ENCODE assay signal across 15 mouse cellular contexts in genomic region chr16:12884556-12884955, GRCm38 (mm10).
DNase-seq lines count a peak whose midpoint lies in the region; ATAC-seq lines count a peak whose summit lies in the region.
"Had no signal": no experiment of that assay in that cellular context is flagged by ENCODE, and none has a peak within 500 bp of the region (broad histone marks: within the 10 kb centered on the region; RNA-seq: fewer than 3 reads in every experiment).

No protein-coding gene starts in this region.

- no peak overlapping the region for H3K9ac ChIP-seq in forebrain, embryonic 13.5 days
- H3K9ac ChIP-seq in hindbrain, embryonic 11.5 days (ENCODE audit: low read depth, low read length) = no peak overlapping the region
- no peak overlapping the region for H3K9ac ChIP-seq in midbrain, embryonic 13.5 days (replicated peaks)
- no peak overlapping the region for H3K9ac ChIP-seq in intestine, embryonic 16.5 days (ENCODE audit: low read depth, low read length)
- H3K9ac ChIP-seq in liver, embryonic 11.5 days (ENCODE audit: low read depth, low read length) = no peak overlapping the region
- H3K9ac ChIP-seq: liver, embryonic 14.5 days had no signal

- no peaks in the 10 kb centered on the region for H3K9me3 ChIP-seq in forebrain, embryonic 10.5 days
- no peaks in the 10 kb centered on the region for H3K9me3 ChIP-seq in forebrain, embryonic 13.5 days (replicated peaks)
- H3K9me3 ChIP-seq in hindbrain, embryonic 11.5 days (ENCODE audit: control insufficient read depth, low read length) = no peaks in the 10 kb centered on the region
- no peaks in the 10 kb centered on the region for H3K9me3 ChIP-seq in midbrain, embryonic 13.5 days
- H3K9me3 ChIP-seq in intestine, embryonic 16.5 days (ENCODE audit: control insufficient read depth, low read length) = no peaks in the 10 kb centered on the region
- H3K9me3 ChIP-seq in liver, embryonic 11.5 days (ENCODE audit: control insufficient read depth, low read length) = no peaks in the 10 kb centered on the region

- no peak overlapping the region for H3K4me2 ChIP-seq in forebrain, embryonic 13.5 days
- no peak overlapping the region for H3K4me2 ChIP-seq in hindbrain, embryonic 11.5 days (replicated peaks; ENCODE audit: low read depth, low read length)
- no peak overlapping the region for H3K4me2 ChIP-seq in midbrain, embryonic 13.5 days (replicated peaks)
- no peak overlapping the region for H3K4me2 ChIP-seq in intestine, embryonic 16.5 days (ENCODE audit: low read depth, low read length)
- H3K4me2 ChIP-seq in liver, embryonic 11.5 days = no peak overlapping the region

- under 1% methylated on average over 3 of the region's 3 CpGs for WGBS in forebrain, embryonic 10.5 days
- 0% methylated on average over 3 of the region's 3 CpGs for WGBS in forebrain, embryonic 13.5 days
- WGBS in hindbrain, embryonic 11.5 days = 5% methylated on average over 3 of the region's 3 CpGs
- 1% methylated on average over 3 of the region's 3 CpGs for WGBS in midbrain, embryonic 13.5 days
- 27% methylated on average over 3 of the region's 3 CpGs for WGBS in intestine, embryonic 16.5 days
- 22% methylated on average over 3 of the region's 3 CpGs for WGBS in liver, embryonic 11.5 days

- peak overlapping the region; percentile 72 for H3K27ac ChIP-seq in forebrain, embryonic 10.5 days
- H3K27ac ChIP-seq in forebrain, embryonic 13.5 days = no peak overlapping the region
- peak overlapping the region; percentile 39; the same call in 1 of the 2 replicates for H3K27ac ChIP-seq in hindbrain, embryonic 11.5 days (ENCODE audit: low read depth, low read length)
- peak overlapping the region; percentile 41 for H3K27ac ChIP-seq in midbrain, embryonic 13.5 days
- no peak overlapping the region for H3K27ac ChIP-seq in intestine, embryonic 16.5 days (ENCODE audit: low read length)
- H3K27ac ChIP-seq in liver, embryonic 11.5 days (ENCODE audit: low read depth, low read length) = no peak overlapping the region
- H3K27ac ChIP-seq: liver, embryonic 14.5 days had no signal

- peak; percentile 16 for DNase-seq in forebrain, embryonic 10.5 days (ENCODE audit: extremely low spot score, low spot score)
- peak; percentile 39 for DNase-seq in embryo, embryonic 10.5 days (ENCODE audit: low spot score)
- DNase-seq in hindbrain, embryonic 11.5 days (ENCODE audit: low spot score) = peak; percentile 37
- no peak for DNase-seq in gastrocnemius, postnatal 25 days
- no peak for DNase-seq in liver, embryonic 11.5 days (ENCODE audit: low spot score)
- DNase-seq: adrenal gland, postnatal 25 days; B cell, adult 2 months; gastrocnemius, postnatal 10 days; kidney, postnatal 14 days; right cerebral cortex, postnatal 14 days; thymus, adult 18-20 months had no signal

- H3K4me3 ChIP-seq in forebrain, embryonic 10.5 days = no peak overlapping the region
- no peak overlapping the region for H3K4me3 ChIP-seq in forebrain, embryonic 13.5 days
- H3K4me3 ChIP-seq in hindbrain, embryonic 11.5 days (ENCODE audit: low read depth, low read length) = no peak overlapping the region
- H3K4me3 ChIP-seq in midbrain, embryonic 13.5 days (replicated peaks) = no peak overlapping the region
- no peak overlapping the region for H3K4me3 ChIP-seq in intestine, embryonic 16.5 days (ENCODE audit: low read length)
- H3K4me3 ChIP-seq in liver, embryonic 11.5 days (ENCODE audit: low read depth, low read length) = no peak overlapping the region

- no peak for ATAC-seq in forebrain, embryonic 13.5 days
- ATAC-seq in hindbrain, embryonic 11.5 days (ENCODE audit: low FRiP score) = peak; percentile 62
- peak; percentile 71 for ATAC-seq in midbrain, embryonic 13.5 days
- no peak for ATAC-seq in intestine, embryonic 16.5 days
- ATAC-seq in liver, embryonic 11.5 days (replicated peaks; ENCODE audit: low FRiP score) = no peak

- H3K4me1 ChIP-seq in forebrain, embryonic 10.5 days = peaks cover 44% of the 10 kb centered on the region
- peaks cover 34% of the 10 kb centered on the region for H3K4me1 ChIP-seq in forebrain, embryonic 13.5 days
- H3K4me1 ChIP-seq in hindbrain, embryonic 11.5 days (replicated peaks; ENCODE audit: control insufficient read depth, insufficient read depth, low read length) = 0 out of 2 replicates have a peak, but pooled peaks cover 3% of the 10 kb centered on the region
- peaks cover 29% of the 10 kb centered on the region for H3K4me1 ChIP-seq in midbrain, embryonic 13.5 days (replicated peaks)
- no peaks in the 10 kb centered on the region for H3K4me1 ChIP-seq in intestine, embryonic 16.5 days (ENCODE audit: control insufficient read depth, insufficient read depth, low read length)
- H3K4me1 ChIP-seq in liver, embryonic 11.5 days (replicated peaks; ENCODE audit: control insufficient read depth, insufficient read depth, low read length) = no peaks in the 10 kb centered on the region

- no peaks in the 10 kb centered on the region for H3K27me3 ChIP-seq in forebrain, embryonic 10.5 days (ENCODE audit: poor library complexity, severe bottlenecking)
- H3K27me3 ChIP-seq in forebrain, embryonic 13.5 days = no peaks in the 10 kb centered on the region
- no peaks in the 10 kb centered on the region for H3K27me3 ChIP-seq in hindbrain, embryonic 11.5 days (ENCODE audit: control insufficient read depth, insufficient read depth, low read length)
- no peaks in the 10 kb centered on the region for H3K27me3 ChIP-seq in midbrain, embryonic 13.5 days
- H3K27me3 ChIP-seq in intestine, embryonic 16.5 days (replicated peaks; ENCODE audit: control insufficient read depth, insufficient read depth, low read length) = no peaks in the 10 kb centered on the region
- H3K27me3 ChIP-seq in liver, embryonic 11.5 days (replicated peaks; ENCODE audit: control insufficient read depth, insufficient read depth, low read length) = no peaks in the 10 kb centered on the region

- H3K36me3 ChIP-seq in forebrain, embryonic 10.5 days (replicated peaks) = no peaks in the 10 kb centered on the region
- H3K36me3 ChIP-seq in forebrain, embryonic 13.5 days (ENCODE audit: poor library complexity, severe bottlenecking) = no peaks in the 10 kb centered on the region
- H3K36me3 ChIP-seq in hindbrain, embryonic 11.5 days (ENCODE audit: control insufficient read depth, insufficient read depth, low read length) = no peaks in the 10 kb centered on the region
- no peaks in the 10 kb centered on the region for H3K36me3 ChIP-seq in midbrain, embryonic 13.5 days
- no peaks in the 10 kb centered on the region for H3K36me3 ChIP-seq in intestine, embryonic 16.5 days (ENCODE audit: control insufficient read depth, insufficient read depth, low read length)
- no peaks in the 10 kb centered on the region for H3K36me3 ChIP-seq in liver, embryonic 11.5 days (ENCODE audit: control insufficient read depth, insufficient read depth, low read length)

Comparison
In these comparisons a context has a peak if more than half of its experiments do, and no peak if none do; other contexts are left out.
1. H3K27ac ChIP-seq: peak in forebrain, embryonic 10.5 days (single experiment), hindbrain, embryonic 11.5 days (single experiment) and midbrain, embryonic 13.5 days (single experiment); none in forebrain, embryonic 13.5 days (single experiment), intestine, embryonic 16.5 days (single experiment) and liver, embryonic 11.5 days (single experiment).
2. DNase-seq: peak in forebrain, embryonic 10.5 days (single experiment), embryo, embryonic 10.5 days (single experiment) and hindbrain, embryonic 11.5 days (single experiment); none in gastrocnemius, postnatal 25 days (single experiment) and liver, embryonic 11.5 days (single experiment).
3. ATAC-seq: peak in hindbrain, embryonic 11.5 days (single experiment) and midbrain, embryonic 13.5 days (single experiment); none in forebrain, embryonic 13.5 days (single experiment), intestine, embryonic 16.5 days (single experiment) and liver, embryonic 11.5 days (single experiment).